Mouse (Mus musculus): ENCODE results near the gene Cd7.

DNA sequence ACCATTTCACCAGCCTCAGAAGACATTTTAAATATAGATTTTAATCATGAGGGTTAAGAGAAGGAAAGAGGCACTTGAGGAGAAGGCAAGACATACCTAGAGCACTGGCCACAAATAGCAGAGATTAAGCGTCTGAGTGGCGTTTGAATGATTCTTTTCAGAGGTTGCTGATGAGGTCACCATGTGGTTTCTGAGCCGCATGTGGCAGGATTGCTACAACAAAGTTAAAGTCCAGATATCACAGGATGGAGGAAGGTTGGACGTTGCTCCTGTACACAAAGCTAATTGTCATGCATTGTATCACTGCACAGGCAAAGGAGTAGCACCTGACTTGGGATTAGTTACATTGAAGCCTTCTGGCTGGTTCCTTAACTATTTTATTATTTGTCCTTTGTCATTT, 47.1 kb upstream of the Cd7 start:
- TF ChIP-seq GATA1 (IDR thresholded peaks at IDR 0.05; ENCODE audit: low read length) (no peak), TAL1 (IDR thresholded peaks at IDR 0.05; ENCODE audit: low read length) (no peak)

All from erythroblast, embryonic 14.5 days (primary cell).